Comparison of ENCODE assay signal across 9 mouse cellular contexts in the genomic region with DNA sequence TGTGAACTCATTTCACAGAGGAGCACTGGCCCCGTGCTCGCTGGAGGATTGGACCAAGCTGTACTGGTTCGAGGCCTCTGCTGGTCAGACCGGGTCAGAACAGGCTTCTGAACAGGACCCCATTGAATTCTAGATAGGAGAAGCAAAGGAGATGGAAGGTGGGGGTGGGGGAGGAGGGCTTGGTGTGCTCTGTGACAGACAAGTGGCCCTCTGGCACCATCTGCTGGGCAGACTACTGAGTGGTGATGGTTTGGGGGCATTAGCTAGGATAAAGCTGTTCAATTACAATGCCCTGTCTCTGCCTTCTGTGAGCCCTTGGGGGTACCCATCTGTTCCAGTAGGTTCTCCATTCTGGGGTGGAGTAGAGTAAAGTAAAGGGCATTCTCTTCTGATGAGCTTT. TPM values are rescaled to one million over a fixed set of nuclear protein-coding genes. Genes with fewer than 3 reads are reported as not detected.
DNase-seq lines count a peak whose midpoint lies in the region; ATAC-seq lines count a peak whose summit lies in the region.
"Had no signal": no experiment of that assay in that cellular context is flagged by ENCODE, and none has a peak within 500 bp of the region (broad histone marks: within the 10 kb centered on the region; RNA-seq: fewer than 3 reads in every experiment).

No protein-coding gene starts in this region.

- DNase-seq in Muller cell, postnatal 12 days (ENCODE audit: inconsistent ontology term) = peak; percentile 84
- DNase-seq in c-Kit-positive CD71-positive TER-119-positive erythroid progenitor cells, embryonic 14.5 days (ENCODE audit: low spot score) = peak; percentile 20
- DNase-seq in hindbrain, embryonic 11.5 days (ENCODE audit: low spot score) = peak; percentile 84
- peak; percentile 71 to 78 for DNase-seq in layer of hippocampus, postnatal 14 days (ENCODE audit: low spot score in 2 of 2)
- DNase-seq in lung, postnatal 10 days = peak; percentile 88
- DNase-seq in retina, postnatal 1 day = peak; percentile 89
- DNase-seq in urinary bladder, postnatal 4 days (ENCODE audit: low spot score in 2 of 2) = peak; percentile 48 to 68

- H3K27me3 ChIP-seq in forebrain, embryonic 12.5 days = peaks cover 10% of the 10 kb centered on the region; the same call in 1 of the 2 replicates
- H3K27me3 ChIP-seq in hindbrain, embryonic 11.5 days (ENCODE audit: control insufficient read depth, insufficient read depth, low read length) = no peaks in the 10 kb centered on the region
- H3K27me3 ChIP-seq: limb, embryonic 15.5 days had no signal

- no peak overlapping the region for H3K4me3 ChIP-seq in forebrain, embryonic 12.5 days (replicated peaks)
- no peak overlapping the region for H3K4me3 ChIP-seq in hindbrain, embryonic 11.5 days (ENCODE audit: low read depth, low read length)
- H3K4me3 ChIP-seq: limb, embryonic 15.5 days had no signal

- WGBS in forebrain, embryonic 12.5 days = 5% methylated on average over 4 of the region's 4 CpGs
- 8% methylated on average over 4 of the region's 4 CpGs for WGBS in hindbrain, embryonic 11.5 days

- no peaks in the 10 kb centered on the region for H3K36me3 ChIP-seq in forebrain, embryonic 12.5 days (replicated peaks)
- H3K36me3 ChIP-seq in hindbrain, embryonic 11.5 days (ENCODE audit: control insufficient read depth, insufficient read depth, low read length) = no peaks in the 10 kb centered on the region
- H3K36me3 ChIP-seq: limb, embryonic 15.5 days had no signal

- H3K9me3 ChIP-seq in forebrain, embryonic 12.5 days = no peaks in the 10 kb centered on the region
- H3K9me3 ChIP-seq in hindbrain, embryonic 11.5 days (ENCODE audit: control insufficient read depth, low read length) = no peaks in the 10 kb centered on the region
- H3K9me3 ChIP-seq: limb, embryonic 15.5 days had no signal

- peak; percentile 46; the same call in 1 of the 2 replicates for ATAC-seq in forebrain, embryonic 12.5 days (ENCODE audit: low FRiP score)
- ATAC-seq in hindbrain, embryonic 11.5 days (ENCODE audit: low FRiP score) = peak; percentile 27; the same call in 1 of the 2 replicates

- H3K4me1 ChIP-seq in forebrain, embryonic 12.5 days = 0 out of 2 replicates have a peak, but pooled peaks cover 2% of the 10 kb centered on the region
- no peaks in the 10 kb centered on the region for H3K4me1 ChIP-seq in hindbrain, embryonic 11.5 days (replicated peaks; ENCODE audit: control insufficient read depth, insufficient read depth, low read length)
- H3K4me1 ChIP-seq: limb, embryonic 15.5 days had no signal

- H3K9ac ChIP-seq in forebrain, embryonic 12.5 days = no peak overlapping the region
- H3K9ac ChIP-seq in hindbrain, embryonic 11.5 days (ENCODE audit: low read depth, low read length) = no peak overlapping the region
- H3K9ac ChIP-seq: limb, embryonic 15.5 days had no signal

- H3K4me2 ChIP-seq in forebrain, embryonic 12.5 days = peak overlapping the region; percentile 17; the same call in 1 of the 2 replicates
- H3K4me2 ChIP-seq in hindbrain, embryonic 11.5 days (replicated peaks; ENCODE audit: low read depth, low read length) = no peak overlapping the region
- H3K4me2 ChIP-seq: limb, embryonic 15.5 days had no signal

- H3K27ac ChIP-seq in forebrain, embryonic 12.5 days = no peak overlapping the region
- H3K27ac ChIP-seq in hindbrain, embryonic 11.5 days (ENCODE audit: low read depth, low read length) = no peak overlapping the region
- H3K27ac ChIP-seq: limb, embryonic 15.5 days had no signal

RNA-seq across cellular contexts. Expression of a gene that starts 6.5 kb away (rescaled TPM):
- polyA plus RNA-seq in forebrain, embryonic 12.5 days (2016; fragmentation: Nextera tagmentation; extraction: Ambion mirVana) = not detected in 2 replicates
- polyA plus RNA-seq in hindbrain, embryonic 11.5 days (2014; fragmentation: Nextera tagmentation; extraction: Ambion mirVana) = not detected in 2 replicates
- not detected for total RNA-seq in layer of hippocampus, postnatal 14 days (2021)
- polyA plus RNA-seq: limb, embryonic 15.5 days had no signal

RNA-seq across cellular contexts. Expression of a gene that starts 11.5 kb away (rescaled TPM):
- polyA plus RNA-seq in forebrain, embryonic 12.5 days (2016; fragmentation: Nextera tagmentation; extraction: Ambion mirVana) = 958 and 1,041 TPM in 2 replicates
- 1,030 and 1,116 TPM in 2 replicates for polyA plus RNA-seq in hindbrain, embryonic 11.5 days (2014; fragmentation: Nextera tagmentation; extraction: Ambion mirVana)
- total RNA-seq in layer of hippocampus, postnatal 14 days (2021) = 100 to 1,000 TPM; 467 to 471 TPM

Comparison
In these comparisons a context has a peak if more than half of its experiments do, and no peak if none do; other contexts are left out.
1. DNase-seq: peak in every context shown above with its lines; median percentile 89 in retina, postnatal 1 day; 88 in lung, postnatal 10 days; 84 in Muller cell, postnatal 12 days; 84 in hindbrain, embryonic 11.5 days; 74 in layer of hippocampus, postnatal 14 days; 58 in urinary bladder, postnatal 4 days; 20 in c-Kit-positive CD71-positive TER-119-positive erythroid progenitor cells, embryonic 14.5 days.